Mouse (Mus musculus): ENCODE measurements around the gene Ppp1r1c.

The Ppp1r1c gene

GRCm38 (mm10) chr2:79865275-79865999 is 157.9 kb downstream of the Ppp1r1c start:
- DNase-seq (ENCODE audit: low spot score): peak; percentile 47
